Mouse (Mus musculus): ENCODE results near the gene Dhfr. TPM values are rescaled to one million over a fixed set of nuclear protein-coding genes. Genes with fewer than 3 reads are reported as not detected.

Dhfr gene
- 0.30 TPM for polyA plus RNA-seq (2015; fragmentation: Illumina TruSeq; extraction: RNeasy Lipid Tissue Mini Kit (QIAGEN cat#74804); ENCODE audit: insufficient read depth, low read depth, low replicate concordance)

GRCm38 (mm10) chr13:92354456-92355271 lies at the start of gene Dhfr, which contains the start of gene Msh3:
Gene Dhfr (plus strand): TSS chr13:92354726.
Gene Msh3 (minus strand): TSS chr13:92355003.

GRCm38 (mm10) chr13:92305680-92306079 lies 48.8 kb upstream of the Dhfr start, which contains the start of gene Gm20379:
Gene Gm20379 (plus strand): TSS chr13:92305980.

GRCm38 (mm10) chr13:92425758-92426264 lies 71.3 kb downstream of the Dhfr start, which contains the start of gene Ankrd34b:
Gene Ankrd34b (plus strand): TSS chr13:92425896.

Other genes with a start within 250 kb of the Dhfr start
- gene Rasgrf2, start 223.1 kb upstream of the Dhfr start, polyA plus RNA-seq (2015; fragmentation: Illumina TruSeq; extraction: RNeasy Lipid Tissue Mini Kit (QIAGEN cat#74804); ENCODE audit: insufficient read depth, low read depth, low replicate concordance), result 4.7 TPM
- not detected for gene Gm20379, start 48.7 kb upstream of the Dhfr start, polyA plus RNA-seq (2015; fragmentation: Illumina TruSeq; extraction: RNeasy Lipid Tissue Mini Kit (QIAGEN cat#74804); ENCODE audit: insufficient read depth, low read depth, low replicate concordance)
- 5.1 TPM for gene Msh3, start 277 bp downstream of the Dhfr start, polyA plus RNA-seq (2015; fragmentation: Illumina TruSeq; extraction: RNeasy Lipid Tissue Mini Kit (QIAGEN cat#74804); ENCODE audit: insufficient read depth, low read depth, low replicate concordance)
- gene Ankrd34b, start 71.2 kb downstream of the Dhfr start, polyA plus RNA-seq (2015; fragmentation: Illumina TruSeq; extraction: RNeasy Lipid Tissue Mini Kit (QIAGEN cat#74804); ENCODE audit: insufficient read depth, low read depth, low replicate concordance), result not detected
- not detected for gene Fam151b, start 129.3 kb downstream of the Dhfr start, polyA plus RNA-seq (2015; fragmentation: Illumina TruSeq; extraction: RNeasy Lipid Tissue Mini Kit (QIAGEN cat#74804); ENCODE audit: insufficient read depth, low read depth, low replicate concordance)
- gene Zfyve16, start 176.1 kb downstream of the Dhfr start, polyA plus RNA-seq (2015; fragmentation: Illumina TruSeq; extraction: RNeasy Lipid Tissue Mini Kit (QIAGEN cat#74804); ENCODE audit: insufficient read depth, low read depth, low replicate concordance), result 2.7 TPM
- not detected for gene Spz1, start 221.4 kb downstream of the Dhfr start, polyA plus RNA-seq (2015; fragmentation: Illumina TruSeq; extraction: RNeasy Lipid Tissue Mini Kit (QIAGEN cat#74804); ENCODE audit: insufficient read depth, low read depth, low replicate concordance)

Data from pancreas, adult 10 weeks (tissue).